Mouse (Mus musculus) neural tube, embryonic 10.5 days (tissue): ENCODE data around the gene Etfbkmt.
"Not testable (repeated sequence)": the region's sequence is repeated elsewhere in the genome, so short reads cannot be mapped to it uniquely, and the experiment has no call there.

ENCODE experiments used
- DNase-seq: peaks from one replicate; pipeline ENCODE4 v3.0.0-alpha.2; 2017; ENCODE audit warnings: low spot score; ENCODE audit errors: extremely low spot score

Etfbkmt gene

GRCm38 (mm10) chr6:149134391-149135150, 5.1 kb upstream of the Etfbkmt start:
- DNase-seq, result no peak

- no peak for DNase-seq
Measured at GRCm38 (mm10) chr6:149135631-149136030, 4.0 kb upstream of the Etfbkmt start.

- no peak for DNase-seq
Measured at GRCm38 (mm10) chr6:149137936-149138335, 1.7 kb upstream of the Etfbkmt start.

GRCm38 (mm10) chr6:149139011-149139410, 638 bp upstream of the Etfbkmt start:
- no peak for DNase-seq

GRCm38 (mm10) chr6:149141393-149142173, 1.9 kb downstream of the Etfbkmt start:
- DNase-seq, result peak; percentile 84

GRCm38 (mm10) chr6:149145143-149145542, 5.5 kb downstream of the Etfbkmt start:
- no peak for DNase-seq

GRCm38 (mm10) chr6:149148436-149149229, 9.0 kb downstream of the Etfbkmt start:
- no peak for DNase-seq

GRCm38 (mm10) chr6:149152119-149152518, 12.5 kb downstream of the Etfbkmt start:
- DNase-seq, result no peak

GRCm38 (mm10) chr6:149153473-149154115, 13.9 kb downstream of the Etfbkmt start:
- no peak for DNase-seq

- no peak for DNase-seq
Measured at GRCm38 (mm10) chr6:149154116-149155030, 14.7 kb downstream of the Etfbkmt start.

- DNase-seq, result no peak
Measured at GRCm38 (mm10) chr6:149155031-149155841, 15.6 kb downstream of the Etfbkmt start.

- DNase-seq, result not testable (repeated sequence)
Measured at GRCm38 (mm10) chr6:149167038-149167437, 27.4 kb downstream of the Etfbkmt start.

- no peak for DNase-seq
Measured at GRCm38 (mm10) chr6:149167672-149168071, 28.0 kb downstream of the Etfbkmt start.

- no peak for DNase-seq
Measured at GRCm38 (mm10) chr6:149168436-149168835, 28.8 kb downstream of the Etfbkmt start.

- not testable (repeated sequence) for DNase-seq
Measured at GRCm38 (mm10) chr6:149169965-149170364, 30.3 kb downstream of the Etfbkmt start.

GRCm38 (mm10) chr6:149173831-149174625, 34.4 kb downstream of the Etfbkmt start:
- DNase-seq, result no peak

GRCm38 (mm10) chr6:149174932-149175570, 35.4 kb downstream of the Etfbkmt start:
- DNase-seq, result no peak

GRCm38 (mm10) chr6:149179064-149179463, 39.4 kb downstream of the Etfbkmt start:
- DNase-seq, result no peak
